Mouse (Mus musculus) heart, adult 2 months (tissue): Measurements from ENCODE around the gene Zdhhc16.

Experiments
- CTCF ChIP-seq: fragments of 200-600 bp; IDR thresholded peaks from 2 replicates; pipeline ENCODE4 v1.8.1; 2022; ENCODE audit warnings: antibody characterized with exemption, mild to moderate bottlenecking, moderate library complexity
- EP300 ChIP-seq: fragments of 200-500 bp; IDR thresholded peaks from 2 replicates; pipeline ENCODE4 v1.6.1; 2011; ENCODE audit warnings: low read depth, low read length, control low read depth; ENCODE audit not compliant: insufficient read depth
- POLR2A ChIP-seq: fragments of 200-500 bp; IDR thresholded peaks from 2 replicates; pipeline ENCODE4 v1.6.1; 2011; ENCODE audit warnings: mild to moderate bottlenecking, low read depth, low read length, control low read depth; ENCODE audit not compliant: insufficient read depth

DNA sequence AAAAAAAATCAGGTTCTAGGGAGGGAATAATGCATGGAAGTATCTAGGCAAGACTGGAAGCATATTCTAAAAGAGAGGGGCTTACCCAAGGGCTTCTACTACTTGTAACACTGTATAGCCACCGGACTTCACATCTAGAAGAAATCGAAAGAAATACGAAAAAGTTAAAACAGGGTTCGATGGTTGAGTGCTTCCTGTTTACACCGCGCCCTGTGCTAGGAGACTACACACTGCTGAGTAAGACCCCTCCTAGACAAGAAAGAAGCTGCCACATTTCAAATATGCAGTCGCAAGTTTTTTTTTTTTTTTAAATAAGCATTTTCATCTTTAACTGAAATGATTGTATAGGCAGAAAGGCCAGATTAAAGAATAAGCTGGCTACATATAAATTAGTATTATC, 36.3 kb downstream of the Zdhhc16 start:
- no peak for TF ChIP-seq POLR2A
- TF ChIP-seq CTCF: no peak
- no peak for TF ChIP-seq EP300
